Mouse (Mus musculus) liver, postnatal 0 days (tissue): Measurements from ENCODE around the gene B3gnt4.

Source experiments
- CTCF ChIP-seq: sonication (generic); IDR thresholded peaks from 2 replicates; pipeline ENCODE4 v1.5.1; 2016; ENCODE audit warnings: antibody characterized with exemption, low read depth
- EP300 ChIP-seq: IDR thresholded peaks from 2 replicates; pipeline ENCODE4 v1.6.1; 2016; ENCODE audit warnings: antibody characterized with exemption, low read depth, mild to moderate bottlenecking

DNA sequence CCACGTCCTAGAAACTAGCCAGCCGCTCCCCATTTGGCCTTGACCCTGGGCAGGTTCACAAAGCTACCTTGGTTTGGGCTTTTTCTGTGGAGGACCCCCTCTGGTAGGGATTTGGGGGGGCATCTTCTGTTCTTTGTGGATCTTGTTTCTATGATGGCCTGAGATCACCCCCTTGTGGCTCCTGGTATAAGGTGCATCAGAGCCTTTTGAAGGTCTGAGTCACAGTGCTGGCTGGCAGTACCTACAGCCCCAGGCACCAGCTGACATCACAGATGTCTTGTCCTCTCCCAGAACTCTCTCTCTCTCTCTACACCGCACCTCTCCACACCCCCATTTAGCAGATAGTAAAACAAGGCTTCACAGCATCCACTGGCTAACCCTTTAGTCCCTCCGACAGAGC, 10.5 kb upstream of the B3gnt4 start:
- TF ChIP-seq EP300 (no peak), CTCF (peak; percentile 59)
